Mouse (Mus musculus): ENCODE measurements at regions not wholly inside any gene's neighbourhood (a gene's known extent, or its start where the extent isn't known, plus 50 kb on each side); places are given as distances from the start of the nearest gene placed in this dataset.

DNA sequence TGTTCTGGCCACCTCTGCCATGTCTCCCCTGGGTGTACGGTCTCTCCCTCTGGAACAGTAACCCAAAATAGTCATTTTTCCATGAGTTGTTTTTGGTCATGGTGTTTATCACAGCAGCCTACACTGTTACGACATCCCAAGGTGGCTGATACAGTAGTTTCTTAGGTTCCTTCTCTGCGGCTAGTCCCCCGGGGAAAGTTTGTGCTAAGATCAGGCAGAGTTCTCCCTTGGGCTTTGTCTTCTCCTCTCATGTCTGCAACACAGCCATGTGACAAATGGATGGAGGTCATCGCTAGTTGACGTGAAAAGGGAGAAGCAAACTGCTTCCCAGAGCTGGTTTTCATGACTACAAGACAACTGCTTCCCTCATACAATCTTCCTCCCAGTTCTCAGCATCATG lies 56.9 kb upstream of the Serp2 start:
- DNase-seq (ENCODE audit: low spot score in 2 of 2) = no peak

- peak; percentile 50 to 65 for DNase-seq (ENCODE audit: low spot score in 2 of 2)
Measured at GRCm38 (mm10) chr14:76610429-76611378, 54.0 kb upstream of the Serp2 start.
